Mouse (Mus musculus): ENCODE data around the gene F3. TPM values are rescaled to one million over a fixed set of nuclear protein-coding genes. Genes with fewer than 3 reads are reported as not detected.

The F3 gene
- 6.3 and 9.1 TPM in 2 replicates for polyA plus RNA-seq (2016; fragmentation: Nextera tagmentation; extraction: Ambion mirVana)

DNA sequence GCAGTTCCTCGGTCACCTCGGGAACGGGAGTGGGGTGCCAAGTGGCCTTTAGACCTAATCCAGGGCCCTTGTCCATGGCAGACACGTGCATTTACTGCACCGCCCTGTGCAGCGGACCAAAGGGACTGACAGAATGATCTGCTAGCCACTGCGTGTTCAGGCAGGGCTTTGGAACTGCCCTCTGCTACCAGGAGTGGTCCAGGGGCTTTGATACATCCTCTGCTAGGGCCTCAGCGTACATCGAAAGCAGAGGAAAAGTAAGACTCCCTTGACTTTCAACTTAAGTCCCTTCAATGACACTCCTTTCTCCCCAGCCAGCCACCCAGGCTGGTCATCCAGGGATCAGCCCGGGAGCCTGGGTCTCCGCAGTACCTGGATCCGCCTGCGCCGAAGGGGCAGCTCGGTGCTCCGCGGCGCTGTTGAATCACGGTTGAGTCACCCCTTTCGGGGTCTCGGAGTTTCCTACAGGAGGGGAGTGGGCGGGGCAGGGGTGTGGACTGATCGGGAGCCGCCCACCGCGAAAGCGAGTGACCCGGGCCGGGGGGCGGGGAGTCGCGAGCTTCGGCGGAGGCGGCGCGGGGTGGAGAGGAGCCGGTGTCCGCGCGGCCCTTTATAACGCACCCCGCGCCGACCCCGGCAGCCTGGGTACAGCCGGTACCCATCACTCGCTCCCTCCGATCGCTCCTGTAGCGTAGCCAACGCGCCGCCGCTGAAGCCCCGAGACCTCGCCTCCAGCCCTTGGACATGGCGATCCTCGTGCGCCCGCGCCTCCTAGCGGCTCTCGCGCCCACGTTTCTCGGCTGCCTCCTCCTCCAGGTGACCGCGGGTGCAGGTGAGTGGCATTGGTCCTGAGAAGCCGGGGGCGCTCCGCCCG is at the start of gene F3:
TSS of gene F3 (plus strand) at position 567 of the 874 bp plus-strand sequence.
- Histone ChIP-seq H3K4me3 (peak within 1 kb of the TSS; percentile 72), H3K9ac (peak within 1 kb of the TSS; percentile 78), H3K36me3 (no peaks in the 10 kb centered on the region), H3K27me3 (replicated peaks) (peaks cover 10% of the 10 kb centered on the region; the same call in 1 of the 2 replicates), H3K4me1 (replicated peaks) (peaks cover 29% of the 10 kb centered on the region), H3K9me3 (replicated peaks) (no peaks in the 10 kb centered on the region), H3K4me2 (peak within 1 kb of the TSS; percentile 89), H3K27ac (ENCODE audit: poor library complexity, severe bottlenecking) (peak within 1 kb of the TSS; percentile 55)
- under 1% methylated on average over 69 of the region's 73 CpGs for WGBS
- peak; percentile 86 for ATAC-seq (ENCODE audit: insufficient number of reproducible peaks, low FRiP score)

DNA sequence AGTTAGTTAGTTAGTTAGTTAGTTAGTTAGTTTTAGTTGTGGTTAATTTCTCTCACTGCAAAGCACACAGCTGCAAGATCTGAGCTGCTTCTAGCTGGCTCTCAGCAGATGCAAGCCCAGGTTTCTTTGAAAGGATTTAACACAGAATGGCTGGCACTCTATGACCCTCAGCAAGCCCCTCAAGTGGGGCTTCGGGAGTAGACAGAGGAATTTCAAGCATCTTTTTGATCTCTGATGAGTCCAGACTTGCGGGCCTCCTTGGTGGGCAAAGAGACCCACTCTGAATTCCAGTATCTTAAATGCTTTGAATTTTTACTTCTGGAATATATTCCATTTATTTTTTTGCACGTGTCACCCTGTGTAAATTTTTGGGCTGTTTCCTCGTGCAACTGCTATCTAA is 44.4 kb upstream of the F3 start:
- peaks cover 15% of the 10 kb centered on the region for H3K4me1 ChIP-seq (replicated peaks)
- no peaks in the 10 kb centered on the region for H3K27me3 ChIP-seq (replicated peaks)
- H3K27ac ChIP-seq (ENCODE audit: poor library complexity, severe bottlenecking), result no peak overlapping the region
- no peak for ATAC-seq (ENCODE audit: insufficient number of reproducible peaks, low FRiP score)
- WGBS, result 23% methylated on average over 4 of the region's 4 CpGs
- no peaks in the 10 kb centered on the region for H3K9me3 ChIP-seq (replicated peaks)
- H3K4me2 ChIP-seq, result no peak overlapping the region
- H3K4me3 ChIP-seq, result no peak overlapping the region
- H3K9ac ChIP-seq, result no peak overlapping the region
- no peaks in the 10 kb centered on the region for H3K36me3 ChIP-seq

DNA sequence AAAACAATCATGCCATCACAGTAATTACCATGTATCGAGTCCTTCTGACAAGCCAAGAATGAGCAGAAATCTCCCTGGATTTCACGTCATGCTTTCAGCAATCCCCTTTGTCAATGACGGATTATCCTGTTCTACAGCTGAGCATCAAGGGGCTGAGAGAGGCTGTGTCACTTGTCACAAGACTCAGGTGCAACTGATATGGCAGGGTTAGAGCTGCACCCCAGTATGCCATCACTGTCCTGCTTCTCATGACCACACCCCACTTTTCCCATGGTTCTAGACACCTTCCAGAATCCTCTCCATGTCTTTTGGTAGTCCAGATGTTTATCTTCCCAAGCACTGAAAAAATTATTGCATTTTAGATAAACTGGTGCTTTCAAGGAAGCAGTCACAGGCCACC is 43.9 kb upstream of the F3 start:
- Histone ChIP-seq H3K27me3 (replicated peaks) (no peaks in the 10 kb centered on the region), H3K27ac (ENCODE audit: poor library complexity, severe bottlenecking) (no peak overlapping the region), H3K9ac (no peak overlapping the region), H3K36me3 (no peaks in the 10 kb centered on the region), H3K9me3 (replicated peaks) (no peaks in the 10 kb centered on the region), H3K4me1 (replicated peaks) (peaks cover 15% of the 10 kb centered on the region), H3K4me2 (no peak overlapping the region), H3K4me3 (no peak overlapping the region)
- ATAC-seq (ENCODE audit: insufficient number of reproducible peaks, low FRiP score), result no peak
- WGBS, result 36% methylated on average over 3 of the region's 3 CpGs

DNA sequence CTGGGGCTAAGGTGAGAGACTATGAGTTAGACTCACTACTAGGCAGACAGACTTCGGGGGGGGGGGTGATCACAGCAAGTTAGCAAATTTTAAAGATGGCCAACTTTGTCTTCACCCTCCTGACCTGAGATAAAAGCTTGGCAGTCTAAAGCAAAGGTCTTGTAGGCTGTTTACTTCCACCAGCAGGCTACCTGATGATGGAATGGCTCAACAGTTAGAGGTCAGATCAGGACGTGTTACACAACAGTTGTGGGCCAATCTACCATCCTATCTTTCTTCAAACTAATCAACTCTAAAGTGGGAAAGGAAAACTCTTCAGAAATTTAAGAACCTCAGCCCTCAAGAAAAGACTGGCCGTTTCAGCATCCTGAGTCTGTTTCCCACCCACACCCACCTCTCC is 43.1 kb upstream of the F3 start:
- 53% methylated on average over 3 of the region's 3 CpGs for WGBS
- H3K36me3 ChIP-seq, result no peaks in the 10 kb centered on the region
- H3K27me3 ChIP-seq (replicated peaks), result no peaks in the 10 kb centered on the region
- ATAC-seq (ENCODE audit: insufficient number of reproducible peaks, low FRiP score), result no peak
- H3K4me2 ChIP-seq, result no peak overlapping the region
- H3K9ac ChIP-seq, result no peak overlapping the region
- no peaks in the 10 kb centered on the region for H3K9me3 ChIP-seq (replicated peaks)
- no peak overlapping the region for H3K27ac ChIP-seq (ENCODE audit: poor library complexity, severe bottlenecking)
- H3K4me1 ChIP-seq (replicated peaks), result peaks cover 15% of the 10 kb centered on the region
- no peak overlapping the region for H3K4me3 ChIP-seq

DNA sequence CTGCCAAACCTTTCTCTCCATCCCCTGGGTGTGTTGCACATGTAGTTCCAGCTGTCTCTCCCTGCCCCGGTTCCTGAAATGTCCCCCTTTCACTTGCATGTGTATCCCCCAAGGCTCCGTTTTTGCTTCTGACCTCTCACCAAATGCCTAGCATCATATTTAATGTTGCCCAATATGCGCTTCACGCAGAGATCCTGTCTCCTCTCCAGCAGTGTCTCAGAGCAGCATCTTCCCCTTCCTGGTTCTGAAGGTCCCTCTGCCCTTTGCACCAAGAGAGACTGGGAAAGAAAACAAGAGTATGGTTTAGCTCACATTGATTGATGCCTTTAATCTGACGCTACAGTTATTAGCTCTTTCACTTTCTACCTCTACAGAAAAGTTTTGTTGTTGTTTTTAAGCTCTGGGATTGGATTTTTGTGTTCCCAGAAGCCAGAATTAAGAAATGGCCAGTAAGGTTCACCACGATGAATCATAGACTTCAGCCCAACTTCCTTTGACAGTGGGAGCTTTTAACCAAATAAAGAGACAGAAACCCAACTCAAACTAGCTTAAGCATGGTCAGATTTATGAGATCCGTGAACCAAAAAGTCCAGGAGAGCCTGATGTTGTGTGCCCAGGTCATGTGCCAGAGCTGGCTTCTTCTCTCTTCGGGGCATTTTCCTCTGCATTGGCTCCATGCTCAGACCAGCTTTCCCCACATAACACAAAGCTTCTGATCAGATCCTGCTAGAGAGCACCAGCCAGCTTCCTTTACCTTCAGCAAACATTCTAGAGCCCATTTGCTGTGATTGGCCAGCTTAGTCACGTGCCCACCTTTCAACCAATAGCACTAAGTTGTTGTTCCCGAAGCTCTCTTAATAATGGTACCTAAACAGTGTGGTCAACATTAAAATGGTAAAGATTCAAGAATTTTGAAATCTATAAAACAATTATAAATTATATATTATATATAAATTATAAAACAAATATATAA is 40.6 kb upstream of the F3 start:
- peaks cover 15% of the 10 kb centered on the region for H3K4me1 ChIP-seq (replicated peaks)
- 74% methylated on average over 10 of the region's 10 CpGs for WGBS
- no peaks in the 10 kb centered on the region for H3K36me3 ChIP-seq
- no peak overlapping the region for H3K9ac ChIP-seq
- H3K9me3 ChIP-seq (replicated peaks), result no peaks in the 10 kb centered on the region
- no peak overlapping the region for H3K27ac ChIP-seq (ENCODE audit: poor library complexity, severe bottlenecking)
- no peak for ATAC-seq (ENCODE audit: insufficient number of reproducible peaks, low FRiP score)
- no peaks in the 10 kb centered on the region for H3K27me3 ChIP-seq (replicated peaks)
- H3K4me3 ChIP-seq, result no peak overlapping the region
- H3K4me2 ChIP-seq, result no peak overlapping the region

DNA sequence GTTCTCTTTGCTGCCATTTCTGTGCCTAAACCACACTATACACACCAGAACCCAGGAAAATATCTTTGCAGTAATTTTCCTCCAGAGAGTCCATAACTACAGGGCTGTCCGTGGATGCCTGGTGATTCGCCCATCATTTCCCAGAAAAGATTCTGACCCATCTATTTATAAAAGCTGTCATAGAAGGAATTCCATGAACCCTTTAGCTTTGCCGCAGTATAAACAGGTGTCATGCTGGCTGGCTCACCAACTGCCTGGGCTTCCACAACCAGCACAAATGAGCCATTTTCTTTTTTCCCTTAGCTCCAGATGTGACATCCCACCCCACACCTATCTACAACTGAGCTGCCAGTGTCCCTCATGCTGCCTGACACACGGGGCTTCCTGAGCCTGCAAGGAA is 38.8 kb upstream of the F3 start:
- H3K27me3 ChIP-seq (replicated peaks), result no peaks in the 10 kb centered on the region

DNA sequence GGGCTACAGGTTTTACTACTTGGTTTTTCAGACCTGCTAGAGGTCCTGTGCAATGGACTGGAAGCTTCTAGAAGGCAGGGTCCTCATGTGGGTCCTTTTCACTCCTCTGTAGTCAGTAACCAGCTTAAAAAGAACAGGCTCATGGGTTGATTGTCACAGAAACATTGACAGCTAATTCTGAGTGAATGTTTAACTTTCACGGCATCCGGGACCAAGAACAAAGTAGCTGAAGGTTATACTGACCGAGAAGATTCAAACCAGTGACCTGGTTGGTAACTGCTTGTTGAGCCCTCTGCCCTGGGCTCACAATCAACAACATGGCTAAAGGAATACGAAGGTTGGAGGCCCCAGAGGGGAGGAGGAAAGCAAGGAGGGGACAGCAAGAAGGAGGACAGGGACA is 38.4 kb upstream of the F3 start:
- no peak overlapping the region for H3K9ac ChIP-seq
- no peaks in the 10 kb centered on the region for H3K27me3 ChIP-seq (replicated peaks)
- H3K36me3 ChIP-seq, result no peaks in the 10 kb centered on the region
- no peak overlapping the region for H3K4me2 ChIP-seq
- H3K4me3 ChIP-seq, result no peak overlapping the region
- no peak for ATAC-seq (ENCODE audit: insufficient number of reproducible peaks, low FRiP score)
- WGBS, result 87% methylated on average over 4 of the region's 4 CpGs
- no peaks in the 10 kb centered on the region for H3K4me1 ChIP-seq (replicated peaks)
- H3K9me3 ChIP-seq (replicated peaks), result no peaks in the 10 kb centered on the region
- H3K27ac ChIP-seq (ENCODE audit: poor library complexity, severe bottlenecking), result no peak overlapping the region

More for the DNA sequence above, 38.8 kb upstream of the F3 start:
- Histone ChIP-seq H3K27ac (ENCODE audit: poor library complexity, severe bottlenecking) (no peak overlapping the region), H3K9me3 (replicated peaks) (no peaks in the 10 kb centered on the region), H3K4me2 (no peak overlapping the region), H3K4me3 (no peak overlapping the region), H3K9ac (no peak overlapping the region), H3K4me1 (replicated peaks) (0 out of 2 replicates have a peak, but pooled peaks cover 1% of the 10 kb centered on the region), H3K36me3 (no peaks in the 10 kb centered on the region)
- no peak for ATAC-seq (ENCODE audit: insufficient number of reproducible peaks, low FRiP score)
- 40% methylated on average over 4 of the region's 4 CpGs for WGBS

DNA sequence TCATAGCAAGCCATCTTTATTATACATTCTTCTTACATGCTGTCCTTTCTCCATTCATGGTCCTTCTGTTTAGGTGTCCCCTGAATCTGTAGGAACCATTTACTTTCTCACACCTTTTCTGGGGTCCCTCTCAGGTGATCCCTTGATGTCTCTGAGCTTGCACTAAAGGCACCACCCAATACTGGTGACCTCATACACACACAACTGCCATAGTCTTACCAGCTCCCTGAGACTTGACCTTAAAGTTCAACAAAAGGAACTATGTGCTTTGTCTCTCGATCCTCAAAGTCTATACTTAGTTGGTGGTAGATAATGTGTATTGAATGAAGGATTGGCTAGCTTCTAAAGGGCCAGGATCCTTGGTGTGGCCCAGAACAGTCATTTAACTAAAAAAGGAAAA is 37.4 kb upstream of the F3 start:
- H3K4me2 ChIP-seq, result no peak overlapping the region
- WGBS, result 67% methylated on average over 1 of the region's 1 CpGs
- no peak for ATAC-seq (ENCODE audit: insufficient number of reproducible peaks, low FRiP score)
- no peaks in the 10 kb centered on the region for H3K27me3 ChIP-seq (replicated peaks)
- H3K9ac ChIP-seq, result no peak overlapping the region
- no peak overlapping the region for H3K27ac ChIP-seq (ENCODE audit: poor library complexity, severe bottlenecking)
- H3K36me3 ChIP-seq, result no peaks in the 10 kb centered on the region
- no peaks in the 10 kb centered on the region for H3K4me1 ChIP-seq (replicated peaks)
- no peak overlapping the region for H3K4me3 ChIP-seq
- no peaks in the 10 kb centered on the region for H3K9me3 ChIP-seq (replicated peaks)

DNA sequence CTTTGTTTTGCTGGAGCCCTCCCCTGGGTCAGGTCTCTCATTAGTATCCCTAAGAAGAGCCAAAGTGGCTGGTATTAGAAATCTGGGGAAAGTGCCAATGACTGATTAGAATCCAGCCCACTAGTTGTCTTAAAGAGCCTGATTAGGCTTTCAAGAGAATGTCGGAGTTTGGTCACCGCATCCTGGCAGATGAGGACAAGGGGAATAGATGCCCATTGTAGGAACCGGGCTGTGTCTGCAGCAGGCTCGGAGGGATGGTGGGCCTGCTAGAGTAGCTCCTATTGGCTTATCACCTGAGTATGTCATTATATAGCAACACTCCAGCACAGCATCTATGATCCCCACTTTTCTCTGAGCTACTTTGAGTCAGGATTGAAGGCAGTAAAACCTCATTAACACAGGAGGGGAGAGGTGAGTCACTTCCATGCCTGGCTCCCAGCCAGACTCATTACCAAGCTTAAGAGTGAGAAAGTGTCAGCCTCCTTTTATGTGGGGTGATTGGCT is 36.9 kb upstream of the F3 start:
- Histone ChIP-seq H3K9ac (no peak overlapping the region), H3K9me3 (replicated peaks) (no peaks in the 10 kb centered on the region), H3K4me1 (replicated peaks) (no peaks in the 10 kb centered on the region), H3K4me2 (no peak overlapping the region), H3K36me3 (no peaks in the 10 kb centered on the region), H3K27me3 (replicated peaks) (no peaks in the 10 kb centered on the region), H3K27ac (ENCODE audit: poor library complexity, severe bottlenecking) (no peak overlapping the region), H3K4me3 (no peak overlapping the region)
- no peak for ATAC-seq (ENCODE audit: insufficient number of reproducible peaks, low FRiP score)
- 68% methylated on average over 4 of the region's 4 CpGs for WGBS

DNA sequence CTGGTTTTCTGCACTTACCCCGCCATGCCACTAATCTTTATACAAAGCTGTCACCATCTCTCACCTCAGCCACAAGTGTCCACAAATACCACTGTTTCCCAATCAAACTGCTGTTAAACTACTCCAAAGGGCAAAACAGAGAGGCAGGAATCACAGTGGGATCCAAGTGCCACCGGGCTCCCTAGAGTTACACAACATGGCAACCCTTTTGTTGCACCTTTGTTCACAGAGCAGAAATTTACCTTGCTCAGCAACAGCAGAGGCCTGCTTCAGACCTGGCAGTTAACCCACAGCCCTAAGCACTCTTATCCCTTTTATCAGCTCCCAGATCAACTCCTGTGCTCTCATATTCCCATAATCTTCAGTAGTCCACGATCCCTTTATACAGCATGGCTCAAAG is 35.6 kb upstream of the F3 start:
- no peaks in the 10 kb centered on the region for H3K36me3 ChIP-seq
- no peaks in the 10 kb centered on the region for H3K9me3 ChIP-seq (replicated peaks)
- no peak overlapping the region for H3K27ac ChIP-seq (ENCODE audit: poor library complexity, severe bottlenecking)
- no peaks in the 10 kb centered on the region for H3K4me1 ChIP-seq (replicated peaks)
- H3K27me3 ChIP-seq (replicated peaks), result no peaks in the 10 kb centered on the region
- H3K4me2 ChIP-seq, result no peak overlapping the region
- WGBS, result 77% methylated on average over 3 of the region's 3 CpGs
- no peak overlapping the region for H3K4me3 ChIP-seq
- no peak overlapping the region for H3K9ac ChIP-seq
- no peak for ATAC-seq (ENCODE audit: insufficient number of reproducible peaks, low FRiP score)

DNA sequence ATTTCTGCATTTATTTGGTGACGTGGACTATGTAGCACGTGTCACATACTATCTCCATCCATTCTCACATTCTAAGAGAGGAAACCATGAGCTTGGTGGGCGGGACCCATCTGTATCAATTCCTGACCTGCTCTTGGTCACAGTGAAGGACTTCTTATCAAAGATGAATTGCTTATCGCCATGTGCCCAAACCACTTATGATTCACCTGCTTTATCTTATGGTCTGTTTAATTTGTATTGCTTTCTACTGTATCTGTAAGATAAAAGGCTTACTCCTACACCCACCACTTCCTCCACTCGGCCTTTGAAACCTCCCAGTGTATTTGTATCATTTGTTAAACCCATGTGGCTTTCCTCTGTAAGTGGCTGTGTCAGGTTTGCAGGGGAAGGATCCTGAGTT is 34.3 kb upstream of the F3 start:
- no peak for ATAC-seq (ENCODE audit: insufficient number of reproducible peaks, low FRiP score)
- WGBS, result 50% methylated on average over 5 of the region's 5 CpGs
- Histone ChIP-seq H3K4me2 (no peak overlapping the region), H3K36me3 (no peaks in the 10 kb centered on the region), H3K27me3 (replicated peaks) (no peaks in the 10 kb centered on the region), H3K27ac (ENCODE audit: poor library complexity, severe bottlenecking) (no peak overlapping the region), H3K9ac (no peak overlapping the region), H3K4me1 (replicated peaks) (no peaks in the 10 kb centered on the region), H3K4me3 (no peak overlapping the region), H3K9me3 (replicated peaks) (no peaks in the 10 kb centered on the region)

All from heart, embryonic 12.5 days (tissue).